Mouse (Mus musculus) liver, embryonic 14.5 days (tissue): ENCODE results near the gene Parg.

ENCODE experiments used
- CTCF ChIP-seq: IDR thresholded peaks from 2 replicates; pipeline ENCODE4 v1.5.1; 2016; ENCODE audit warnings: antibody characterized with exemption, low read depth, control low read depth
- EP300 ChIP-seq: IDR thresholded peaks from 2 replicates; pipeline ENCODE4 v1.6.1; 2016; ENCODE audit warnings: antibody characterized with exemption, low read depth

DNA sequence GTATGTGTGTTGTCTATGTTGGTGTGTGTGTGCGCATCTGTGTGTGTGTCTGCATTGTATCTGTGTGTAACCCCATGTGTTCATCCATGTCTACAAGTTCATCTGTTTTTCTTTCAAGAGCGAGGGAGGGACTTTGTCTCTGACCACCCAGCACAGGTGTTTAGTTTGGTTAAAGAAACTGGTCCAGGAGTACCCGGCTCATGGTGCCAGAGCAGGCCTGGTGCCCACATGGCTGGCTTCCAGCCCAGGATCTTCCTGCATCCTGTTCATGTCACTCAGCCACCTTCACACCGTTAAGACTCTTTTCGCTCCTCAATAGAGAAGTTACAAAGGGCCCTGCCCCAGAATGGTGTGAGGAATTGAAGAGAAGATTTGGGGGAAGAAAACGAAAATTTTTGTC, 134.3 kb downstream of the Parg start:
- TF ChIP-seq CTCF (no peak), EP300 (no peak)
